Mouse (Mus musculus) CH12.LX (cell line): ENCODE measurements at regions not wholly inside any gene's neighbourhood (a gene's known extent, or its start where the extent isn't known, plus 50 kb on each side); places are given as distances from the start of the nearest gene placed in this dataset.
"Not testable (repeated sequence)": the region's sequence is repeated elsewhere in the genome, so short reads cannot be mapped to it uniquely, and the experiment has no call there.

ENCODE experiments used
- CTCF ChIP-seq, 2 experiments: IDR thresholded peaks in 1 of 2; conservative IDR thresholded peaks in 1 of 2; 2 replicates each; pipeline ENCODE4 v1.5.1; 2011 to 2012; ENCODE audit warnings: low read depth in 2 of 2, low read length in 2 of 2, improper control_type of control experiment in 1 of 2, inconsistent platforms in 1 of 2, mild to moderate bottlenecking in 1 of 2, moderate library complexity in 1 of 2
- KAT2A ChIP-seq: IDR thresholded peaks from 2 replicates; pipeline ENCODE4 v1.6.1; 2012; ENCODE audit warnings: low read length, improper control_type of control experiment, inconsistent platforms; ENCODE audit not compliant: insufficient replicate concordance
- USF1 ChIP-seq: IDR thresholded peaks from 2 replicates; pipeline ENCODE4 v1.6.1; 2014; ENCODE audit warnings: low read depth, mild to moderate bottlenecking, inconsistent platforms, low read length, improper control_type of control experiment
- ZMIZ1 ChIP-seq: IDR thresholded peaks from 2 replicates; pipeline ENCODE4 v1.6.1; 2012; ENCODE audit warnings: low read depth, mild to moderate bottlenecking, inconsistent platforms, low read length, improper control_type of control experiment

GRCm38 (mm10) chr1:181283539-181283938 is 68.9 kb upstream of the Cnih3 start:
- not testable (repeated sequence) for TF ChIP-seq USF1; KAT2A; ZMIZ1; CTCF (conservative IDR thresholded peaks at IDR 0.05 in 1 of 2, IDR thresholded peaks at IDR 0.05 in 1 of 2; ENCODE audit: low read depth in 2 of 2, low read length in 2 of 2)
